In genomic region chr7:99140984-99141918, GRCm38 (mm10) we compare ENCODE assay signal across 8 mouse cellular contexts. TPM values are rescaled to one million over a fixed set of nuclear protein-coding genes. Genes with fewer than 3 reads are reported as not detected.
DNase-seq lines count a peak whose midpoint lies in the region; ATAC-seq lines count a peak whose summit lies in the region.

Uvrag (minus strand) TSS chr7:99141141.

- ATAC-seq in megakaryocyte progenitor cell, adult 5-6 weeks (replicated peaks; ENCODE audit: poor library complexity), result peak; percentile 90

- peak; percentile 99 for DNase-seq in adipocyte (ENCODE audit: low spot score)
- DNase-seq in embryo, embryonic 10 days (ENCODE audit: low spot score), result peak; percentile 99
- DNase-seq in gastrocnemius, postnatal 10 days, result peak; percentile 98
- peak; percentile 99 for DNase-seq in induced T-regulatory cell, adult 2 months (ENCODE audit: low read depth)
- DNase-seq in left cerebral cortex, adult 9 months (ENCODE audit: low spot score in 2 of 2), result peak; percentile 100
- peak; percentile 98 for DNase-seq in right cerebral cortex, postnatal 14 days
- peak; percentile 99 for DNase-seq in urinary bladder, postnatal 36 days (ENCODE audit: low spot score in 2 of 2)

RNA-seq across cellular contexts. Expression of gene Uvrag, which starts in this region (rescaled TPM):
- total RNA-seq in gastrocnemius, postnatal 10 days (2021), result 10 to 100 TPM; 18.4 to 25.0 TPM
- total RNA-seq in megakaryocyte progenitor cell, adult 5-6 weeks (2015), result 22.6 and 24.6 TPM in 2 replicates
- total RNA-seq in megakaryocyte progenitor cell, adult 5-6 weeks (2017), result 33.9 TPM in 2 replicates

Comparison
In these comparisons a context has a peak if more than half of its experiments do, and no peak if none do; other contexts are left out.
1. Peak in every context shown above with its lines: DNase-seq and ATAC-seq.